Mouse (Mus musculus) naive thymus-derived CD4-positive, alpha-beta T cell, adult 5 months (primary cell): ENCODE measurements around the gene Cyp2b19. TPM values are rescaled to one million over a fixed set of nuclear protein-coding genes. Genes with fewer than 3 reads are reported as not detected.

Source experiments
- polyA plus RNA-seq: library from polyadenylated mRNA; unstranded; fragments of 100-300 nt; shearing (Covaris generic); gene quantifications from one replicate; pipeline ENCODE4 v1.2.1, GENCODE M21; 2017

Gene Cyp2b19
- not detected for polyA plus RNA-seq

GRCm38 (mm10) chr7:26756842-26757241 lies at the start of gene Cyp2b19:
Gene Cyp2b19 (plus strand): TSS chr7:26757142.

GRCm38 (mm10) chr7:26808592-26808991 lies 51.6 kb downstream of the Cyp2b19 start, which contains the start of gene Cyp2g1:
Gene Cyp2g1 (plus strand): TSS chr7:26808892.

Other genes with a start within 250 kb of the Cyp2b19 start
- gene Nlrp9a, start 222.1 kb upstream of the Cyp2b19 start, polyA plus RNA-seq, result not detected
- 0.30 TPM for gene Vmn1r185, start 138.7 kb upstream of the Cyp2b19 start, polyA plus RNA-seq
- not detected for gene Cyp2b23, start 70.7 kb upstream of the Cyp2b19 start, polyA plus RNA-seq
- gene Cyp2g1, start 51.8 kb downstream of the Cyp2b19 start, polyA plus RNA-seq, result not detected
- gene Cyp2a5, start 78.2 kb downstream of the Cyp2b19 start, polyA plus RNA-seq, result not detected
- not detected for gene Cyp2a22, start 182.2 kb downstream of the Cyp2b19 start, polyA plus RNA-seq